Mouse (Mus musculus): ENCODE results near the gene Grm8. TPM values are rescaled to one million over a fixed set of nuclear protein-coding genes. Genes with fewer than 3 reads are reported as not detected.

Grm8 gene
- total and polyA plus RNA-seq, 3 experiments: not detected

GRCm38 (mm10) chr6:27951433-27951832 is 183.5 kb downstream of the Grm8 start:
- intact Hi-C loops (cut with DNase I): no loop called here
- H3K79me2 ChIP-seq (replicated peaks; ENCODE audit: control insufficient read depth, insufficient read depth, low read length): no peaks in the 10 kb centered on the region
- DNase-seq: no peak
- H3K9ac ChIP-seq (ENCODE audit: low read depth, low read length): no peak overlapping the region
- no peak for TF ChIP-seq CTCF (IDR thresholded peaks at IDR 0.05)
- TF ChIP-seq POLR2A (IDR thresholded peaks at IDR 0.05; ENCODE audit: insufficient read depth, low read depth, low read length): no peak
- TF ChIP-seq EP300 (IDR thresholded peaks at IDR 0.05; ENCODE audit: insufficient read depth, low read depth, low read length): no peak
- no peaks in the 10 kb centered on the region for H3K4me1 ChIP-seq (ENCODE audit: control insufficient read depth, insufficient read depth, low read length)
- no peak overlapping the region for H3K27ac ChIP-seq
- 62% methylated on average over 5 of the region's 5 CpGs for WGBS
- no peaks in the 10 kb centered on the region for H3K27me3 ChIP-seq (ENCODE audit: control insufficient read depth, insufficient read depth, low read length)
- H3K36me3 ChIP-seq (ENCODE audit: control insufficient read depth, insufficient read depth, low read length): no peaks in the 10 kb centered on the region
- H3K4me3 ChIP-seq: no peak overlapping the region

GRCm38 (mm10) chr6:27928058-27928457 is 206.9 kb downstream of the Grm8 start:
- Histone ChIP-seq H3K36me3 (ENCODE audit: control insufficient read depth, insufficient read depth, low read length) (no peaks in the 10 kb centered on the region), H3K27me3 (ENCODE audit: control insufficient read depth, insufficient read depth, low read length) (no peaks in the 10 kb centered on the region), H3K4me1 (ENCODE audit: control insufficient read depth, insufficient read depth, low read length) (no peaks in the 10 kb centered on the region), H3K9ac (ENCODE audit: low read depth, low read length) (no peak overlapping the region), H3K27ac (no peak overlapping the region), H3K4me3 (no peak overlapping the region), H3K79me2 (replicated peaks; ENCODE audit: control insufficient read depth, insufficient read depth, low read length) (no peaks in the 10 kb centered on the region)
- intact Hi-C loops (cut with DNase I): no loop called here
- DNase-seq: no peak
- WGBS: 59% methylated on average over 3 of the region's 3 CpGs
- TF ChIP-seq CTCF (IDR thresholded peaks at IDR 0.05): no peak
- no peak for TF ChIP-seq POLR2A (IDR thresholded peaks at IDR 0.05; ENCODE audit: insufficient read depth, low read depth, low read length)
- no peak for TF ChIP-seq EP300 (IDR thresholded peaks at IDR 0.05; ENCODE audit: insufficient read depth, low read depth, low read length)

- no peaks in the 10 kb centered on the region for H3K79me2 ChIP-seq (replicated peaks; ENCODE audit: control insufficient read depth, insufficient read depth, low read length)
- H3K4me1 ChIP-seq (ENCODE audit: control insufficient read depth, insufficient read depth, low read length): no peaks in the 10 kb centered on the region
- no peaks in the 10 kb centered on the region for H3K27me3 ChIP-seq (ENCODE audit: control insufficient read depth, insufficient read depth, low read length)
- TF ChIP-seq POLR2A (IDR thresholded peaks at IDR 0.05; ENCODE audit: insufficient read depth, low read depth, low read length): no peak
- no peak for TF ChIP-seq CTCF (IDR thresholded peaks at IDR 0.05)
- TF ChIP-seq EP300 (IDR thresholded peaks at IDR 0.05; ENCODE audit: insufficient read depth, low read depth, low read length): no peak
- intact Hi-C loops (cut with DNase I): no loop called here
- H3K9ac ChIP-seq (ENCODE audit: low read depth, low read length): no peak overlapping the region
- DNase-seq: no peak
- no peak overlapping the region for H3K27ac ChIP-seq
- H3K36me3 ChIP-seq (ENCODE audit: control insufficient read depth, insufficient read depth, low read length): no peaks in the 10 kb centered on the region
- whole genome bisulfite sequencing: 58% methylated on average over 1 of the region's 1 CpGs
- H3K4me3 ChIP-seq: no peak overlapping the region
Measured at GRCm38 (mm10) chr6:27913281-27913680, 221.7 kb downstream of the Grm8 start.

GRCm38 (mm10) chr6:27904358-27904757 is 230.6 kb downstream of the Grm8 start:
- Histone ChIP-seq H3K9ac (ENCODE audit: low read depth, low read length) (no peak overlapping the region), H3K79me2 (replicated peaks; ENCODE audit: control insufficient read depth, insufficient read depth, low read length) (no peaks in the 10 kb centered on the region), H3K36me3 (ENCODE audit: control insufficient read depth, insufficient read depth, low read length) (no peaks in the 10 kb centered on the region), H3K27ac (no peak overlapping the region), H3K27me3 (ENCODE audit: control insufficient read depth, insufficient read depth, low read length) (no peaks in the 10 kb centered on the region), H3K4me3 (no peak overlapping the region), H3K4me1 (ENCODE audit: control insufficient read depth, insufficient read depth, low read length) (no peaks in the 10 kb centered on the region)
- DNase-seq: no peak
- intact Hi-C loops (cut with DNase I): no loop called here
- no peak for TF ChIP-seq POLR2A (IDR thresholded peaks at IDR 0.05; ENCODE audit: insufficient read depth, low read depth, low read length)
- TF ChIP-seq CTCF (IDR thresholded peaks at IDR 0.05): no peak

GRCm38 (mm10) chr6:27902224-27902623 is 232.8 kb downstream of the Grm8 start:
- Histone ChIP-seq H3K4me1 (ENCODE audit: control insufficient read depth, insufficient read depth, low read length) (no peaks in the 10 kb centered on the region), H3K79me2 (replicated peaks; ENCODE audit: control insufficient read depth, insufficient read depth, low read length) (no peaks in the 10 kb centered on the region), H3K9ac (ENCODE audit: low read depth, low read length) (no peak overlapping the region), H3K27me3 (ENCODE audit: control insufficient read depth, insufficient read depth, low read length) (no peaks in the 10 kb centered on the region), H3K4me3 (no peak overlapping the region), H3K36me3 (ENCODE audit: control insufficient read depth, insufficient read depth, low read length) (no peaks in the 10 kb centered on the region), H3K27ac (no peak overlapping the region)
- DNase-seq: no peak
- intact Hi-C loops (cut with DNase I): no loop called here
- 84% methylated on average over 1 of the region's 1 CpGs for WGBS
- TF ChIP-seq CTCF (IDR thresholded peaks at IDR 0.05) (no peak), POLR2A (IDR thresholded peaks at IDR 0.05; ENCODE audit: insufficient read depth, low read depth, low read length) (no peak), EP300 (IDR thresholded peaks at IDR 0.05; ENCODE audit: insufficient read depth, low read depth, low read length) (no peak)

GRCm38 (mm10) chr6:27901396-27901795 is 233.6 kb downstream of the Grm8 start:
- 75% methylated on average over 3 of the region's 3 CpGs for WGBS

More at GRCm38 (mm10) chr6:27901396-27901795, 233.6 kb downstream of the Grm8 start:
- no peak overlapping the region for H3K9ac ChIP-seq (ENCODE audit: low read depth, low read length)
- no peak overlapping the region for H3K27ac ChIP-seq
- intact Hi-C loops (cut with DNase I): no loop called here
- no peak for DNase-seq
- H3K79me2 ChIP-seq (replicated peaks; ENCODE audit: control insufficient read depth, insufficient read depth, low read length): no peaks in the 10 kb centered on the region
- no peaks in the 10 kb centered on the region for H3K27me3 ChIP-seq (ENCODE audit: control insufficient read depth, insufficient read depth, low read length)
- H3K4me1 ChIP-seq (ENCODE audit: control insufficient read depth, insufficient read depth, low read length): no peaks in the 10 kb centered on the region
- TF ChIP-seq POLR2A (IDR thresholded peaks at IDR 0.05; ENCODE audit: insufficient read depth, low read depth, low read length) (no peak), CTCF (IDR thresholded peaks at IDR 0.05) (no peak), EP300 (IDR thresholded peaks at IDR 0.05; ENCODE audit: insufficient read depth, low read depth, low read length) (no peak)
- H3K4me3 ChIP-seq: no peak overlapping the region
- H3K36me3 ChIP-seq (ENCODE audit: control insufficient read depth, insufficient read depth, low read length): no peaks in the 10 kb centered on the region

All from heart, adult 2 months (tissue).